Mouse (Mus musculus) megakaryocyte, embryonic 14.5 days (primary cell): ENCODE data around the gene Scfd2.

ENCODE experiments used
- FLI1 ChIP-seq: IDR thresholded peaks from 2 replicates; pipeline ENCODE4 v1.6.1; 2012; ENCODE audit warnings: low read length, inconsistent platforms, mixed read lengths
- GATA1 ChIP-seq: IDR thresholded peaks from 3 replicates; pipeline ENCODE4 v1.6.1; 2012; ENCODE audit warnings: mixed read lengths, low read length, inconsistent platforms, borderline replicate concordance

GRCm38 (mm10) chr5:74267736-74268369 is 263.7 kb downstream of the Scfd2 start:
- TF ChIP-seq FLI1: no peak
- TF ChIP-seq GATA1: no peak
